Mouse (Mus musculus): Measurements from ENCODE around the gene Gpr180. TPM values are rescaled to one million over a fixed set of nuclear protein-coding genes. Genes with fewer than 3 reads are reported as not detected.
"Not testable (repeated sequence)": the region's sequence is repeated elsewhere in the genome, so short reads cannot be mapped to it uniquely, and the experiment has no call there.

The Gpr180 gene
- total RNA-seq, 2 experiments from 2014 or later: 1.3 to 6.1 TPM

- no peak for ATAC-seq (replicated peaks; ENCODE audit: low FRiP score, poor library complexity, severe bottlenecking)
These were observed 13.9 kb downstream of the Gpr180 start for GRCm38 (mm10) chr14:118150656-118151551.

- ATAC-seq (replicated peaks; ENCODE audit: low FRiP score, poor library complexity, severe bottlenecking): no peak
These were observed 14.8 kb downstream of the Gpr180 start for GRCm38 (mm10) chr14:118151651-118152293.

- no peak for ATAC-seq (replicated peaks; ENCODE audit: low FRiP score, poor library complexity, severe bottlenecking)
These were observed 15.3 kb downstream of the Gpr180 start for GRCm38 (mm10) chr14:118152294-118152651.

- not testable (repeated sequence) for ATAC-seq (replicated peaks; ENCODE audit: low FRiP score, poor library complexity, severe bottlenecking)
These were observed 19.1 kb downstream of the Gpr180 start for GRCm38 (mm10) chr14:118156056-118156455.

GRCm38 (mm10) chr14:118156740-118157139 is 19.8 kb downstream of the Gpr180 start:
- no peak for ATAC-seq (replicated peaks; ENCODE audit: low FRiP score, poor library complexity, severe bottlenecking)

- 0 out of 2 replicates have a peak, but pooled peaks have one; percentile 57 for ATAC-seq (replicated peaks; ENCODE audit: low FRiP score, poor library complexity, severe bottlenecking)
These were observed 20.2 kb downstream of the Gpr180 start for GRCm38 (mm10) chr14:118157146-118157545.

- no peak for ATAC-seq (replicated peaks; ENCODE audit: low FRiP score, poor library complexity, severe bottlenecking)
These were observed 24.8 kb downstream of the Gpr180 start for GRCm38 (mm10) chr14:118161751-118162150.

GRCm38 (mm10) chr14:118162640-118163039 is 25.7 kb downstream of the Gpr180 start:
- no peak for ATAC-seq (replicated peaks; ENCODE audit: low FRiP score, poor library complexity, severe bottlenecking)

- no peak for ATAC-seq (replicated peaks; ENCODE audit: low FRiP score, poor library complexity, severe bottlenecking)
These were observed 31.8 kb downstream of the Gpr180 start for GRCm38 (mm10) chr14:118168776-118169175.

- ATAC-seq (replicated peaks; ENCODE audit: low FRiP score, poor library complexity, severe bottlenecking): no peak
These were observed 36.7 kb downstream of the Gpr180 start for GRCm38 (mm10) chr14:118173590-118174203.

- no peak for ATAC-seq (replicated peaks; ENCODE audit: low FRiP score, poor library complexity, severe bottlenecking)
These were observed 38.2 kb downstream of the Gpr180 start for GRCm38 (mm10) chr14:118175071-118175693.

- ATAC-seq (replicated peaks; ENCODE audit: low FRiP score, poor library complexity, severe bottlenecking): no peak
These were observed 38.7 kb downstream of the Gpr180 start for GRCm38 (mm10) chr14:118175694-118176085.

- no peak for ATAC-seq (replicated peaks; ENCODE audit: low FRiP score, poor library complexity, severe bottlenecking)
These were observed 42.3 kb downstream of the Gpr180 start for GRCm38 (mm10) chr14:118179251-118179650.

GRCm38 (mm10) chr14:118179701-118180100 is 42.7 kb downstream of the Gpr180 start:
- no peak for ATAC-seq (replicated peaks; ENCODE audit: low FRiP score, poor library complexity, severe bottlenecking)

- peak; percentile 73 for ATAC-seq (replicated peaks; ENCODE audit: low FRiP score, poor library complexity, severe bottlenecking)
These were observed 43.2 kb downstream of the Gpr180 start for GRCm38 (mm10) chr14:118180117-118180557.

GRCm38 (mm10) chr14:118180711-118181177 is 43.8 kb downstream of the Gpr180 start:
- peak; percentile 57; the same call in 1 of the 2 replicates for ATAC-seq (replicated peaks; ENCODE audit: low FRiP score, poor library complexity, severe bottlenecking)

GRCm38 (mm10) chr14:118191442-118191841 is 54.5 kb downstream of the Gpr180 start:
- ATAC-seq (replicated peaks; ENCODE audit: low FRiP score, poor library complexity, severe bottlenecking): no peak

GRCm38 (mm10) chr14:118193001-118193628 is 56.2 kb downstream of the Gpr180 start:
- ATAC-seq (replicated peaks; ENCODE audit: low FRiP score, poor library complexity, severe bottlenecking): no peak

GRCm38 (mm10) chr14:118193663-118194062 is 56.7 kb downstream of the Gpr180 start:
- no peak for ATAC-seq (replicated peaks; ENCODE audit: low FRiP score, poor library complexity, severe bottlenecking)
